Mouse (Mus musculus): Measurements from ENCODE around the gene Usp3.

DNA sequence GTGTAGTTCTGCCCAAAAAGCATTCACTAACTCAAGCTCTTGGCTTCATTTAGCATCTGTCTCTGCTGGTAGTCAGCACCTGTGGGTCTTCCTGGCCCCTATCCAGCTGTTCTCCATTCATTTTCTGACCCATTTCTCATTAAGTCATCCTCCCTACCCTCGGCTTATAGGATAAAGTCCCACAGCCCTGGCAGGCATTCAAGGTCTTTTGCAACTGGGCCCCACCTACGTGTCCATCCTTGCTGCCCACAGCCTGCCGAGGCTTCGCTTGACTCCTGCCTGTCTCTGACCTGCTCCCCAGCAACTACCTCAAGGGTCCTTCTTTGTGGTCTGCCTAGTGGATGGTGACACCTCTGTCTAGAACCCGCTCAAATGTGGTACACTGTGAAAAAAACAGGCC is 33.7 kb upstream of the Usp3 start:
- no peak for TF ChIP-seq POLR2A (IDR thresholded peaks at IDR 0.05; ENCODE audit: borderline replicate concordance, insufficient read depth, low read length)
- TF ChIP-seq CTCF (IDR thresholded peaks at IDR 0.05; ENCODE audit: borderline replicate concordance, insufficient read depth, low read depth, low read length): no peak

Measured in cerebellum, adult 2 months (tissue).